8 mouse cellular contexts compared by ENCODE assay signal in the genomic region with DNA sequence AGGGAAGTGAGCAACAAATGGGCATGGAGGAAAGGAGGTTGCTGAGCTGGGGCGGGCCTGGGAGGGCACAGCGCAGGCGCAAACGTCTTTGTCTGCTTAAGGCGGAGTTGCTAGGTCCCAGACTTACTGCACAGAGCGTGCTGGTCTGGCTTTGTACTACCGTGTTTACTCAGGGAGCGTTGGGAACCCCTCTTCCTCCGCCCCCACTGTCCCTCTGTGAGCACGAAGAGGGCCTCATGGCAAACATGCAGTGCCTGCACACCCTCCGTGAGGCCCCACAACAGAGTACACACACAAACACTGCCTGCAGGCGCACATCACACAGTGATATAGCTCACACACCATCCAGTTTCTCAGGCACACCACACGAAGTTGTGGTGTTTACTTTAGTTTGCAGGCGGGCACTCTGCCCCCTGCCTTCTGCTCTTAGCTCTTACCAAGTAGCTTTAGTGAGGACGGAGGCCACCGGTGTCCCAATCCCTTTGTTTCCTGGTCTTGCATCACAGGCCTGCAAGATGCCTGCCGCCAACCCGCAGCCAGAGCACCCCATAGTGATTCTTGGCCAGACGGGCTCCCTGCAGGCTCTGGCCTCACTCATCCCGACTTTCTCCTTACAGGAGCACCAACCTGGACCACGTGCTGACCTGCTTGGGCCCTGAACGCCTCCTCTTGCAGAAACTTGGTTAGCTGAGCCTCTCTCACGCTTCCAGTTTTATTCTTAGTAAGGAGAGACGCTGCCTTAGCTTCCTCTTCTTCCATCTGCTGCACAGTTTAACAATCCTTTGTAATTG. TPM values are rescaled to one million over a fixed set of nuclear protein-coding genes. Genes with fewer than 3 reads are reported as not detected.
DNase-seq lines count a peak whose midpoint lies in the region; ATAC-seq lines count a peak whose summit lies in the region.

No protein-coding gene starts in this region.

- WGBS in hindbrain, embryonic 15.5 days: 4% methylated on average over 24 of the region's 24 CpGs

- H3K9ac ChIP-seq in hindbrain, embryonic 15.5 days: peak overlapping the region; percentile 49

- H3K36me3 ChIP-seq in hindbrain, embryonic 15.5 days: no peaks in the 10 kb centered on the region

- peak overlapping the region; percentile 93 for H3K27ac ChIP-seq in hindbrain, embryonic 15.5 days (replicated peaks)

- ATAC-seq in common myeloid progenitor, adult 5-6 weeks (replicated peaks; ENCODE audit: low read depth, poor library complexity, severe bottlenecking): peak; percentile 91
- ATAC-seq in hindbrain, embryonic 15.5 days (ENCODE audit: low FRiP score, low read depth): peak; percentile 95

- peak overlapping the region; percentile 52 for H3K4me2 ChIP-seq in hindbrain, embryonic 15.5 days

- H3K4me3 ChIP-seq in hindbrain, embryonic 15.5 days: peak overlapping the region; percentile 23

- H3K4me1 ChIP-seq in hindbrain, embryonic 15.5 days (replicated peaks): peaks cover 22% of the 10 kb centered on the region

- no peaks in the 10 kb centered on the region for H3K9me3 ChIP-seq in hindbrain, embryonic 15.5 days

- no peaks in the 10 kb centered on the region for H3K27me3 ChIP-seq in hindbrain, embryonic 15.5 days

- DNase-seq in WW6 (ENCODE audit: low read depth, low spot score): peak; percentile 67
- peak; percentile 86 for DNase-seq in gastrocnemius, adult 18-20 months (ENCODE audit: low spot score)
- peak; percentile 57 for DNase-seq in left cerebral cortex, adult 11 months (ENCODE audit: low spot score)
- DNase-seq in lung, postnatal 36 days: peak; percentile 93
- DNase-seq in retina, postnatal 1 day: peak; percentile 88
- DNase-seq in thymus, postnatal 4 days: peak; percentile 91

RNA-seq across cellular contexts. Expression of a gene that starts 38.6 kb away (rescaled TPM):
- total RNA-seq in common myeloid progenitor, adult 5-6 weeks (2017): 115 and 172 TPM in 2 replicates
- 100 to 1,000 TPM; 114 to 128 TPM for total RNA-seq in gastrocnemius, adult 18-20 months (2021)
- polyA plus RNA-seq in hindbrain, embryonic 15.5 days (2015; fragmentation: Nextera tagmentation; extraction: Ambion mirVana): 341 and 351 TPM in 2 replicates

RNA-seq across cellular contexts. Expression of a gene that starts 49.4 kb away (rescaled TPM):
- total RNA-seq in common myeloid progenitor, adult 5-6 weeks (2017): 37.6 and 42.6 TPM in 2 replicates
- total RNA-seq in gastrocnemius, adult 18-20 months (2021): 1 to 10 TPM; 9.2 to 10.0 TPM
- 23.7 and 25.7 TPM in 2 replicates for polyA plus RNA-seq in hindbrain, embryonic 15.5 days (2015; fragmentation: Nextera tagmentation; extraction: Ambion mirVana)

Comparison
In these comparisons a context has a peak if more than half of its experiments do, and no peak if none do; other contexts are left out.
1. Peak in every context shown above with its lines: DNase-seq, ATAC-seq, H3K4me3 ChIP-seq and H3K27ac ChIP-seq.